Mouse (Mus musculus) myocyte (in vitro differentiated cells): ENCODE measurements around the gene Hoxa6.

Experiments
- CEBPB ChIP-seq: IDR thresholded peaks from 2 replicates; pipeline ENCODE4 v1.6.1; 2011; ENCODE audit warnings: mild to moderate bottlenecking, moderate library complexity; ENCODE audit not compliant: poor library complexity, insufficient read depth, severe bottlenecking
- E2F4 ChIP-seq: IDR thresholded peaks from one replicate; pipeline ENCODE4 v1.6.1; 2011; ENCODE audit warnings: mild to moderate bottlenecking, control low read depth, moderate library complexity; ENCODE audit not compliant: insufficient read depth
- MAX ChIP-seq: IDR thresholded peaks from one replicate; pipeline ENCODE4 v1.6.1; 2011; ENCODE audit warnings: low read depth, mild to moderate bottlenecking, control low read depth
- MYOG ChIP-seq, 3 experiments: IDR thresholded peaks; one replicate each; pipeline ENCODE4 v1.6.1; 2011; ENCODE audit warnings: control low read depth in 2 of 3, low read depth in 2 of 3, mild to moderate bottlenecking in 2 of 3; ENCODE audit not compliant: insufficient read length in 2 of 3, control insufficient read depth in 1 of 3, insufficient read depth in 1 of 3
- POLR2A ChIP-seq: IDR thresholded peaks from one replicate; pipeline ENCODE4 v1.6.1; 2011; ENCODE audit warnings: low read depth, mild to moderate bottlenecking, control low read depth, moderate library complexity; ENCODE audit not compliant: insufficient read length
- POLR2AphosphoS2 ChIP-seq: IDR thresholded peaks from one replicate; pipeline ENCODE4 v1.6.1; 2011; ENCODE audit warnings: low read depth, control low read depth; ENCODE audit not compliant: insufficient read length
- REST ChIP-seq: IDR thresholded peaks from one replicate; pipeline ENCODE4 v1.6.1; 2011; ENCODE audit warnings: mild to moderate bottlenecking, control low read depth, moderate library complexity; ENCODE audit not compliant: insufficient read depth, insufficient read length
- SRF ChIP-seq: IDR thresholded peaks from one replicate; pipeline ENCODE4 v1.6.1; 2011; ENCODE audit warnings: low read depth; ENCODE audit not compliant: control insufficient read depth, insufficient read length
- TCF12 ChIP-seq: IDR thresholded peaks from one replicate; pipeline ENCODE4 v1.6.1; 2011; ENCODE audit warnings: mild to moderate bottlenecking, control low read depth; ENCODE audit not compliant: poor library complexity, insufficient read depth, severe bottlenecking
- TCF3 ChIP-seq: IDR thresholded peaks from one replicate; pipeline ENCODE4 v1.6.1; 2011; ENCODE audit warnings: low read depth, control low read depth; ENCODE audit not compliant: insufficient read length
- USF1 ChIP-seq: IDR thresholded peaks from one replicate; pipeline ENCODE4 v1.6.1; 2011; ENCODE audit warnings: low read depth, mild to moderate bottlenecking, control low read depth, moderate library complexity

DNA sequence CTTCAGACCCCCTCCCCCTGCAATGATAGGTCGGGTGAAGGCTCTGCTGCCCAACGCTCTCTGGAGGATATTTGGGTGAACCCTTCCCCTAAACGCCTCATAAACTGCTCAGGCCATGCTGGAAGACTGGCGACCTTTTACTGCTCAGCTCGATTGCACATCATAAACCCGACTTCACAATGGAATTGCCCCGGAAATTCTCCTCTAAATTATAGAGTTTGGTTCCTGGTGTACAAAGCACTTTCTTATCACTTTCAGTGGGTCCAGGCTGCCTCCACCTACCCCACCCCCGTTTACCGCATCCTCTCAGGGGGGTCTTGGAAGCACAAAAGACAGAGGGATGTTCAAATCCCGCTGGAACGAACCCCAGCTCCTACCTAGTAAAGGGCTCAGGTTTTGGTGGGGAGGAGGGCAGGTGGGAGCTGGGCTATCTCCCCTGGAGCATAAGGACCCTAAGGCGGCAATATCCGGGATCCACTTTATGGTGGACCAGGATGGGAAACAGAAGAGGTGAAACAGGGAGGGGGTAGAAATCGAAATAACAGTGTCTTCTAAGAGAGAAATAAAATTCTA, 10.2 kb upstream of the Hoxa6 start:
- no peak for TF ChIP-seq POLR2A
- no peak for TF ChIP-seq USF1
- TF ChIP-seq MAX, result no peak
- TF ChIP-seq TCF12, result no peak
- no peak for TF ChIP-seq TCF3
- no peak for TF ChIP-seq POLR2AphosphoS2
- TF ChIP-seq SRF, result no peak
- no peak for TF ChIP-seq E2F4
- TF ChIP-seq MYOG (IDR thresholded peaks at IDR 0.05; ENCODE audit: control insufficient read depth in 1 of 3, insufficient read depth in 1 of 3, insufficient read length in 2 of 3, low read depth in 2 of 3), result no peak
- no peak for TF ChIP-seq CEBPB
- TF ChIP-seq REST, result no peak
